Mouse (Mus musculus): ENCODE measurements at regions not wholly inside any gene's neighbourhood (a gene's known extent, or its start where the extent isn't known, plus 50 kb on each side); places are given as distances from the start of the nearest gene placed in this dataset.

DNA sequence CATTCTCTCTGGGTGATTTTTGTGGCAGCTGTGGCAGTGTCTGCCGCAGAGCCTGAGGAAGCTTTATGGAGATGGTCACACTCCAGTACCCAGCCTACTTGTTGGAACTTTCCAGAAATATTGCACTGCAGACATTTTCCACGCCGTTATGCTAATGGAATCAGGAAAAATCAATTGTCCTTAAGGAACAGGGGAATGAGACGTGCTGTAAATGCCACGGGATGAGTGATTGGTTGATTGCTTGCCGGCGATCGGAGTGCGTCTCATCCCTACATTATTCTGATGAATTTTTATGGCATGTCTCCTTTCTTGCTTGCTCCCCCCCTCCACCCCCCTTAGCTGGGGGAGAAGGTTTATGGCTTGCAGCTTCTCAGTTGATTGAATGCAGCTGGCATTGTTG, 142.9 kb downstream of the Dmrta2 start:
- TF ChIP-seq CTCF (IDR thresholded peaks at IDR 0.05; ENCODE audit: low read depth, low read length) (no peak), POLR2A (IDR thresholded peaks at IDR 0.05; ENCODE audit: extremely low read depth, insufficient read depth, low read length) (no peak)

All from liver, adult 2 months (tissue).